Mouse (Mus musculus): Measurements from ENCODE around the gene Cfap46. TPM values are rescaled to one million over a fixed set of nuclear protein-coding genes. Genes with fewer than 3 reads are reported as not detected.

The Cfap46 gene
- not detected for polyA plus RNA-seq (2017; shearing (Covaris generic))

GRCm38 (mm10) chr7:139683706-139684552, at the start of gene Cfap46:
TSS of gene Cfap46 (minus strand) at chr7:139683817.

DNA sequence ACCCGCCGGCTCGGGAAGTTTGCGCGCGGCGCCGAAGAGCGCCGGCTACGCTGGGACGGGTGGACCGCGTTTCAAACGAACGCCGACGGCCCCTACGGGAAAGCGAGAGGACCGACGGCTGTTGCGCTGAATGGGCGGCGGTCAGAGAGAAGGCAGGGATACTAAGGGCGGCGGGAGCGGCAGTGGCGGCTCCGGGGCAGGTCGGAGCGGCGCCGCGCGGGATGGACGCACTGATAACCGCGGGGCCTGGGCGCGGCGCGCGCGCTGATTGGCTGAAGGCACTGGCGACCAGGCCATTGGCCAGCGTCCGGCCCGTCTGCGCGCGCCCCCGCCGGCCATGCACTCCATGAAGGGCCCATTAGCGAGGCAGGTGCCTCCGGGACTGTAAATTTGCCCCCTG, 101.0 kb downstream of the Cfap46 start, which contains the start of gene Nkx6-2:
Gene Nkx6-2 (minus strand): TSS at position 203 of the 400 bp plus-strand sequence.

Other genes with a start within 250 kb of the Cfap46 start
- gene Nkx6-2, start 101.0 kb downstream of the Cfap46 start, polyA plus RNA-seq (2017; shearing (Covaris generic)) = not detected
- not detected for gene Adgra1, start 150.4 kb upstream of the Cfap46 start, polyA plus RNA-seq (2017; shearing (Covaris generic))
- gene Kndc1, start 210.9 kb upstream of the Cfap46 start, polyA plus RNA-seq (2017; shearing (Covaris generic)) = 0.16 TPM

All from effector memory CD4-positive, alpha-beta T cell, adult 5 months (primary cell).